Mouse (Mus musculus) kidney, adult 18-20 months (tissue): Measurements from ENCODE around the gene Mpig6b.

Experiments
- DNase-seq: peaks from one replicate; pipeline ENCODE4 v3.0.0; 2021

The Mpig6b gene

DNA sequence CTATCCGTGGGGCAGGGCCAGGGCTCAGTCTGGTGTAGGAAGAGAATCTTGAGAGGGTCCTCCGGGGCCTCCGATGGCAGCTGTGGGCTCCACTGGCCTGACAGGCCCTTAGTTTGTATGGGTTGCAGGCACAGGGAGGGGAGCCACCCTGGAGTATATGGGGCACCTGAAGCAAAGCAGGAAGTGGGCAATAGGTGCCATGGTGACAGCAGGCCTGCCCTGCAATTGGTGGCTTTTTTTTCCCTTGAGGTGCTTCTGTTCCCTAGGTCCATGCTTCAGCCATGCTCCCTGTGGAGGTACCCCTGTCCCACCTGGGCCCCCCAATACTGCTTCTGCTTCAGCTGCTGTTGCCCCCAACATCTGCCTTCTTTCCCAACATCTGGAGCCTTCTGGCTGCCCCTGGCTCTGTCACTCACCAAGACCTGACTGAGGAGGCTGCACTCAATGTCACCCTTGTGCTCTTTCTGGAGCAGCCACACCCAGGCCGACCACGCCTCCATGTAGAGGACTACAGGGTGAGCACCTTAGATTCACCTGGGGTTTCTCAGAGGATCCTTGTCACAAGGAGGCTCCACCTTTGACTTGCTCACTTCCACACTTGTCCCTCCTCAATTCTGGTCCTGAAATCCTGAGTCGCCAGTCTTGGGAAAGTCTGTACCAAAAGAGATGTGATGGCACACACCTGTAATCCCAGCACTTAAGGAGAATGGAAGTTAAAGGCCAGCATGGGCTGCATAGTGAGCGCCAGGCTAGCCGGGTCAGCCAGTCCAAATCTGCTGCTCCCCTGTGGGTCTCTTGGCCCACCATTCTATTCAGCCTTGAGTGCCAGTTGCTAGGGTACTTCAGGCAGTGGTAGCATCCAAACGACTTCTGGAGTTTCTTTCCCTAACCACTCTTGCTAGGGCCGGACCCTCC, 48.9 kb downstream of the Mpig6b start:
- DNase-seq: no peak

GRCm38 (mm10) chr17:35016376-35016775, 49.6 kb downstream of the Mpig6b start, which contains the start of gene Vwa7:
Gene Vwa7, plus strand, starts transcription at chr17:35016579.
- peak; percentile 33 for DNase-seq

DNA sequence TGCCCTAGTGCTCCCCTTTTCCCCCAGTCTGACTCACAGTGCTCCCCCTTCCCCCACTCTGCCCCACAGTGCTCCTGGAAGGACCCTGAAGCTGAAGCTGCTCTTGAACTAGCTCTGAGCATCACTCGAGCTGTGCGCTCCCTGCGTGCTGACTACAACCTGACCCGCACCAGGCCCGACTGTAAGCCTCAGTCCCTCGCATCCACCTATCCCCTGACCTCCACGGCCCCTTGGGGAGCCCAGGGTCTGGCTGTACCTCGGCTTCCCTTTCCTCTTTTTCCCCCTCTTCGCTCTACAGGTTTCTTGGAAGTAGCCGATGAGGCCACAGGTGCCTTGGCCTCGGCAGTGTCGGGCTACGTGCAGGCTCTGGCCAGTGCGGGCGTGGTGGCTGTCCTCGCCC, 50.7 kb downstream of the Mpig6b start:
- no peak for DNase-seq

GRCm38 (mm10) chr17:35013221-35013620, 52.8 kb downstream of the Mpig6b start:
- no peak for DNase-seq
